Mouse (Mus musculus) CH12.LX (cell line): ENCODE results near the gene Trat1. TPM values are rescaled to one million over a fixed set of nuclear protein-coding genes. Genes with fewer than 3 reads are reported as not detected.

Experiments
- DNase-seq: peaks from one replicate; pipeline ENCODE4 v3.0.0-alpha.2; 2013; ENCODE audit errors: extremely low read depth
- H3K27ac ChIP-seq: 2 replicates; pipeline ENCODE4 v1.5.1; 2012; ENCODE audit warnings: low read depth, mild to moderate bottlenecking, control low read depth, moderate library complexity; ENCODE audit not compliant: insufficient read depth
- H3K27me3 ChIP-seq: replicated peaks from 2 replicates; pipeline ENCODE3; 2012; ENCODE audit warnings: inconsistent platforms
- H3K36me3 ChIP-seq, 2 experiments: replicated peaks in 1 of 2; 2 replicates each; pipeline versions ENCODE3 to v1.6.1; 2012; ENCODE audit warnings: inconsistent platforms in 1 of 2, low read length in 1 of 2, mild to moderate bottlenecking in 1 of 2, mixed read lengths in 1 of 2, moderate library complexity in 1 of 2; ENCODE audit not compliant: control insufficient read depth in 1 of 2, insufficient read depth in 1 of 2
- H3K4me1 ChIP-seq, 2 experiments: 2 replicates each; pipeline ENCODE4 v1.6.1; 2012; ENCODE audit warnings: inconsistent platforms in 1 of 2, moderate library complexity in 1 of 2; ENCODE audit not compliant: insufficient read depth in 2 of 2, control insufficient read depth in 1 of 2
- H3K4me2 ChIP-seq: 2 replicates; pipeline ENCODE4 v1.6.1; 2012; ENCODE audit warnings: low read depth, mild to moderate bottlenecking, control low read depth; ENCODE audit not compliant: poor library complexity, insufficient read depth, severe bottlenecking
- H3K4me3 ChIP-seq, 3 experiments: fragments of 150-350 bp in 1 of 3; sonication (generic) in 1 of 3; replicated peaks in 1 of 3; 2 replicates each; pipeline versions ENCODE3 to v1.5.1; 2011 to 2012; ENCODE audit warnings: low read depth in 2 of 3, low read length in 2 of 3, mild to moderate bottlenecking in 2 of 3, moderate library complexity in 2 of 3, control low read depth in 1 of 3, improper control_type of control experiment in 1 of 3, inconsistent platforms in 1 of 3, mixed read lengths in 1 of 3; ENCODE audit not compliant: poor library complexity in 1 of 3
- H3K79me2 ChIP-seq: replicated peaks from 2 replicates; pipeline ENCODE4 v1.6.1; 2012; ENCODE audit warnings: mild to moderate bottlenecking, moderate library complexity; ENCODE audit not compliant: control insufficient read depth, poor library complexity, insufficient read depth, severe bottlenecking; ENCODE audit errors: extremely low read depth
- H3K9ac ChIP-seq: 2 replicates; pipeline ENCODE4 v1.6.1; 2012; ENCODE audit warnings: low read depth, mild to moderate bottlenecking, control low read depth, moderate library complexity; ENCODE audit not compliant: insufficient read depth
- H3K9me3 ChIP-seq: replicated peaks from 2 replicates; pipeline ENCODE3; 2012; ENCODE audit warnings: low read length, inconsistent platforms, mixed read lengths
- CTCF ChIP-seq, 2 experiments: IDR thresholded peaks in 1 of 2; conservative IDR thresholded peaks in 1 of 2; 2 replicates each; pipeline ENCODE4 v1.5.1; 2011 to 2012; ENCODE audit warnings: low read depth in 2 of 2, low read length in 2 of 2, improper control_type of control experiment in 1 of 2, inconsistent platforms in 1 of 2, mild to moderate bottlenecking in 1 of 2, moderate library complexity in 1 of 2
- ELF1 ChIP-seq: IDR thresholded peaks from 2 replicates; pipeline ENCODE4 v1.6.1; 2014; ENCODE audit warnings: low read depth, mild to moderate bottlenecking, inconsistent platforms, low read length, improper control_type of control experiment
- ETS1 ChIP-seq: conservative IDR thresholded peaks from 2 replicates; pipeline ENCODE4 v1.6.1; 2012; ENCODE audit warnings: low read depth, mild to moderate bottlenecking, inconsistent platforms, low read length, improper control_type of control experiment, moderate library complexity
- GABPA ChIP-seq: IDR thresholded peaks from 2 replicates; pipeline ENCODE4 v1.6.1; 2012; ENCODE audit warnings: low read depth, low read length, improper control_type of control experiment, inconsistent platforms; ENCODE audit not compliant: insufficient replicate concordance
- IRF4 ChIP-seq: IDR thresholded peaks from 2 replicates; pipeline ENCODE4 v1.6.1; 2014; ENCODE audit warnings: low read depth, mild to moderate bottlenecking, inconsistent platforms, low read length, improper control_type of control experiment
- KAT2A ChIP-seq: IDR thresholded peaks from 2 replicates; pipeline ENCODE4 v1.6.1; 2012; ENCODE audit warnings: low read length, improper control_type of control experiment, inconsistent platforms; ENCODE audit not compliant: insufficient replicate concordance
- MAFK ChIP-seq: IDR thresholded peaks from 2 replicates; pipeline ENCODE4 v1.6.1; 2011; ENCODE audit warnings: low read length, improper control_type of control experiment; ENCODE audit not compliant: insufficient replicate concordance
- MYC ChIP-seq: IDR thresholded peaks from 2 replicates; pipeline ENCODE4 v1.6.1; 2011; ENCODE audit warnings: low read depth, mild to moderate bottlenecking, improper control_type of control experiment, low read length
- NELFE ChIP-seq: IDR thresholded peaks from 2 replicates; pipeline ENCODE4 v1.6.1; 2011; ENCODE audit warnings: low read depth, low read length, improper control_type of control experiment
- PAX5 ChIP-seq: IDR thresholded peaks from 2 replicates; pipeline ENCODE4 v1.6.1; 2012; ENCODE audit warnings: low read length, inconsistent platforms, mixed read lengths
- POLR2AphosphoS2 ChIP-seq: IDR thresholded peaks from 2 replicates; pipeline ENCODE4 v1.6.1; 2011; ENCODE audit warnings: low read depth, low read length, improper control_type of control experiment
- RCOR1 ChIP-seq: conservative IDR thresholded peaks from 2 replicates; pipeline ENCODE4 v1.6.1; 2012; ENCODE audit warnings: low read depth, mild to moderate bottlenecking, inconsistent platforms, low read length, improper control_type of control experiment
- SIN3A ChIP-seq: IDR thresholded peaks from 2 replicates; pipeline ENCODE4 v1.6.1; 2012; ENCODE audit warnings: low read length, improper control_type of control experiment, inconsistent platforms
- TBP ChIP-seq: conservative IDR thresholded peaks from 2 replicates; pipeline ENCODE4 v1.6.1; 2011; ENCODE audit warnings: low read depth, low read length, improper control_type of control experiment
- UBTF ChIP-seq: IDR thresholded peaks from 2 replicates; pipeline ENCODE4 v1.6.1; 2012; ENCODE audit warnings: low read depth, mild to moderate bottlenecking, inconsistent platforms, low read length, improper control_type of control experiment, moderate library complexity
- USF1 ChIP-seq: IDR thresholded peaks from 2 replicates; pipeline ENCODE4 v1.6.1; 2014; ENCODE audit warnings: low read depth, mild to moderate bottlenecking, inconsistent platforms, low read length, improper control_type of control experiment
- ZC3H11A ChIP-seq: IDR thresholded peaks from 2 replicates; pipeline ENCODE4 v1.6.1; 2012; ENCODE audit warnings: low read depth, mild to moderate bottlenecking, inconsistent platforms, low read length, improper control_type of control experiment
- ZKSCAN1 ChIP-seq: IDR thresholded peaks from 2 replicates; pipeline ENCODE4 v1.6.1; 2012; ENCODE audit warnings: low read depth, inconsistent platforms, low read length, improper control_type of control experiment, borderline replicate concordance
- dilution Hi-C: fragments of 300-500 bp; cut with MboI; formaldehyde crosslinking; loops from 2 replicates; pipeline ENCODE4 v1.14.3; 2020; ENCODE audit warnings: low sequenced_read_pairs; ENCODE audit not compliant: extremely low pct_unique_long_range_greater_than_20kb, extremely low pct_ligation_motif_present
- in situ Hi-C: fragments of 300-500 bp; cut with MboI; formaldehyde crosslinking; loops from 3 replicates; pipeline ENCODE4 v1.14.3; 2019; ENCODE audit warnings: low sequenced_read_pairs, low pct_ligation_motif_present, low pct_unique_long_range_greater_than_20kb, mixed read lengths
- polyA plus RNA-seq: library from polyadenylated mRNA; unstranded; fragments of >175 nt; gene quantifications from 2 replicates; pipeline ENCODE4 v1.2.1, GENCODE M21; 2012; ENCODE audit warnings: low read depth; ENCODE audit not compliant: insufficient read length
- total RNA-seq, 2 experiments: library from RNA; depleted of rRNA; stranded (reverse); fragments of 300-350 nt in 1 of 2; fragments of >200 nt in 1 of 2; gene quantifications; 2 replicates each; pipeline ENCODE4 v1.2.3; 2012 to 2014

Trat1 gene
- total and polyA plus RNA-seq, 3 experiments, result not detected

- TF ChIP-seq USF1 (no peak), UBTF (no peak), NELFE (no peak), MAFK (no peak), KAT2A (no peak), ETS1 (no peak), ZC3H11A (no peak), SIN3A (no peak), MYC (no peak), CTCF (conservative IDR thresholded peaks at IDR 0.05 in 1 of 2, IDR thresholded peaks at IDR 0.05 in 1 of 2; ENCODE audit: low read depth in 2 of 2, low read length in 2 of 2) (no peak), RCOR1 (no peak), PAX5 (no peak), IRF4 (no peak), ZKSCAN1 (no peak), GABPA (no peak), POLR2AphosphoS2 (no peak), TBP (no peak), ELF1 (no peak)
- no peaks in the 10 kb centered on the region for H3K4me1 ChIP-seq
- dilution Hi-C loops, result no loop called here
Measured at GRCm38 (mm10) chr16:48701896-48702295, 69.9 kb downstream of the Trat1 start.

More at GRCm38 (mm10) chr16:48701896-48702295, 69.9 kb downstream of the Trat1 start:
- H3K79me2 ChIP-seq, result no peaks in the 10 kb centered on the region
- H3K4me2 ChIP-seq, result no peak overlapping the region
- H3K27me3 ChIP-seq, result no peaks in the 10 kb centered on the region
- no peak overlapping the region for H3K9ac ChIP-seq
- peaks cover 47% of the 10 kb centered on the region for H3K9me3 ChIP-seq
- in situ Hi-C loops, result no loop called here
- H3K36me3 ChIP-seq, result no peaks in the 10 kb centered on the region
- DNase-seq, result no peak
- H3K27ac ChIP-seq, result no peak overlapping the region
- no peak overlapping the region for H3K4me3 ChIP-seq

Other genes starting within 250 kb of the Trat1 start
- not detected in 2 replicates for gene Retnlb, start 44.8 kb upstream of the Trat1 start, total RNA-seq (2012; rRNA removed)
- not detected in 2 replicates for gene Retnlb, start 44.8 kb upstream of the Trat1 start, total RNA-seq (2014; rRNA removed)
- gene Retnlb, start 44.8 kb upstream of the Trat1 start, polyA plus RNA-seq, result not detected in 2 replicates
- not detected in 2 replicates for gene Retnla, start 70.5 kb upstream of the Trat1 start, total RNA-seq (2012; rRNA removed)
- not detected in 2 replicates for gene Retnla, start 70.5 kb upstream of the Trat1 start, total RNA-seq (2014; rRNA removed)
- not detected in 2 replicates for gene Retnla, start 70.5 kb upstream of the Trat1 start, polyA plus RNA-seq
- gene Retnlg, start 100.6 kb upstream of the Trat1 start, total RNA-seq (2012; rRNA removed), result not detected in 2 replicates
- not detected in 2 replicates for gene Retnlg, start 100.6 kb upstream of the Trat1 start, total RNA-seq (2014; rRNA removed)
- gene Retnlg, start 100.6 kb upstream of the Trat1 start, polyA plus RNA-seq, result not detected in 2 replicates
- gene Dzip3, start 222.1 kb upstream of the Trat1 start, total RNA-seq (2012; rRNA removed), result 15.2 and 17.0 TPM in 2 replicates
- gene Dzip3, start 222.1 kb upstream of the Trat1 start, total RNA-seq (2014; rRNA removed), result 31.6 and 34.4 TPM in 2 replicates
- 14.4 and 17.0 TPM in 2 replicates for gene Dzip3, start 222.1 kb upstream of the Trat1 start, polyA plus RNA-seq
- gene Cip2a, start 222.2 kb upstream of the Trat1 start, total RNA-seq (2012; rRNA removed), result 26.0 and 30.5 TPM in 2 replicates
- gene Cip2a, start 222.2 kb upstream of the Trat1 start, total RNA-seq (2014; rRNA removed), result 82.5 and 90.9 TPM in 2 replicates
- 62.5 and 86.0 TPM in 2 replicates for gene Cip2a, start 222.2 kb upstream of the Trat1 start, polyA plus RNA-seq